Mouse (Mus musculus) forebrain, embryonic 10.5 days (tissue): Measurements from ENCODE around the gene Fam160a2. TPM values are rescaled to one million over a fixed set of nuclear protein-coding genes. Genes with fewer than 3 reads are reported as not detected.
A peak's percentile ranks its signal among the peaks of the same experiment; 100 is the strongest.
"Not testable (repeated sequence)": the region's sequence is repeated elsewhere in the genome, so short reads cannot be mapped to it uniquely, and the experiment has no call there.

Experiments used
- DNase-seq: peaks from one replicate; pipeline ENCODE4 v3.0.0-alpha.2; 2017; ENCODE audit warnings: low spot score; ENCODE audit errors: extremely low spot score
- H3K27ac ChIP-seq: fragments of 300-500 bp; sonication (generic); 2 replicates; pipeline ENCODE4 v1.5.1; 2016; ENCODE audit warnings: mild to moderate bottlenecking
- H3K27me3 ChIP-seq: fragments of 300-500 bp; sonication (generic); 2 replicates; pipeline ENCODE4 v1.6.1; 2016; ENCODE audit warnings: mild to moderate bottlenecking; ENCODE audit not compliant: poor library complexity, severe bottlenecking
- H3K36me3 ChIP-seq: fragments of 300-500 bp; sonication (generic); replicated peaks from 2 replicates; pipeline ENCODE4 v1.6.1; 2016; ENCODE audit warnings: mild to moderate bottlenecking, moderate library complexity
- H3K4me1 ChIP-seq: fragments of 300-500 bp; sonication (generic); 2 replicates; pipeline ENCODE4 v1.6.1; 2016
- H3K4me3 ChIP-seq: fragments of 300-500 bp; sonication (generic); 2 replicates; pipeline ENCODE4 v1.5.1; 2016; ENCODE audit warnings: mild to moderate bottlenecking, moderate library complexity
- H3K9me3 ChIP-seq: fragments of 300-500 bp; sonication (generic); 2 replicates; pipeline ENCODE4 v1.6.1; 2016; ENCODE audit warnings: mild to moderate bottlenecking, moderate library complexity
- WGBS: fragments of 180-500 bp; shearing (Covaris S2); methylation state at CpG from one replicate; pipeline ENCODE4 v1.1.7; 2016; 5-methylcytosine and 5-hydroxymethylcytosine counted together
- polyA plus RNA-seq: library from polyadenylated mRNA; unstranded; fragments of >200 nt; fragmentation: Nextera tagmentation; extraction: Ambion mirVana; gene quantifications from 2 replicates; pipeline ENCODE4 v1.2.1, GENCODE M21; 2016

The Fam160a2 gene
- polyA plus RNA-seq, 1 experiment from 2014 or later = 47.5 TPM

GRCm38 (mm10) chr7:105414385-105414784 lies 14.5 kb upstream of the Fam160a2 start:
- 0 out of 2 replicates have a peak, but pooled peaks cover 3% of the 10 kb centered on the region for H3K27me3 ChIP-seq
- H3K36me3 ChIP-seq = no peaks in the 10 kb centered on the region
- no peak overlapping the region for H3K27ac ChIP-seq
- H3K4me1 ChIP-seq = no peaks in the 10 kb centered on the region
- WGBS = 65% methylated on average over 6 of the region's 6 CpGs
- H3K9me3 ChIP-seq = no peaks in the 10 kb centered on the region
- no peak overlapping the region for H3K4me3 ChIP-seq
- DNase-seq = no peak

GRCm38 (mm10) chr7:105411874-105412632 lies 12.2 kb upstream of the Fam160a2 start:
- not testable (repeated sequence) for H3K27me3 ChIP-seq, H3K9me3 ChIP-seq, H3K4me3 ChIP-seq, H3K27ac ChIP-seq, H3K4me1 ChIP-seq, H3K36me3 ChIP-seq
- WGBS = 66% methylated on average over 8 of the region's 8 CpGs
- peak; percentile 66 for DNase-seq

DNA sequence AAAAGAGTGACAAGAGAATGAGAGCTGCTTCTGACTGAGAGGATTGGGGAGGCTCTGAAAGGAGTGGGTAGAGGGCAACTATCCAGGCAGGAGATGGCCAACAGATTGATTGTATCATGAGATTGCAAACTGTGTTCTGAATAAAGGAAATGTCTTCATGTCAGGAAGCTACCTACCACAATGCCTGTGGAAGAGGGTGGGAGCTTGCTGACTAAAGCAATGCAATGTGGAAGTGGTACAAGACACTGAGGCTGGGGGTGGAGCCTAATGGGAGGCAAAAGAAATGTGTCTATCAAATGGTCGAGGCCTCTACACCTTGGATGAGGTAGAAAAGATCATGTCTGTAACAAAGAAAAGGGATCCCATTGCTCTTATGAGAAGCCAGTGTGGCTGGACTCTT lies 6.5 kb upstream of the Fam160a2 start:
- WGBS = 70% methylated on average over 1 of the region's 1 CpGs
- Histone ChIP-seq H3K36me3 (no peaks in the 10 kb centered on the region), H3K4me3 (no peak overlapping the region), H3K27ac (no peak overlapping the region), H3K9me3 (no peaks in the 10 kb centered on the region), H3K4me1 (no peaks in the 10 kb centered on the region), H3K27me3 (0 out of 2 replicates have a peak, but pooled peaks cover 3% of the 10 kb centered on the region)
- DNase-seq = no peak

- DNase-seq = no peak
- Histone ChIP-seq H3K4me1 (peaks cover 7% of the 10 kb centered on the region), H3K27me3 (no peaks in the 10 kb centered on the region), H3K27ac (no peak within 1 kb of the TSS), H3K4me3 (no peak within 1 kb of the TSS), H3K9me3 (no peaks in the 10 kb centered on the region), H3K36me3 (no peaks in the 10 kb centered on the region)
- WGBS = 75% methylated on average over 5 of the region's 5 CpGs
Measured at GRCm38 (mm10) chr7:105404268-105404667, 4.4 kb upstream of the Fam160a2 start, which contains the start of gene Cnga4. Cnga4 (plus strand) TSS chr7:105404568.

DNA sequence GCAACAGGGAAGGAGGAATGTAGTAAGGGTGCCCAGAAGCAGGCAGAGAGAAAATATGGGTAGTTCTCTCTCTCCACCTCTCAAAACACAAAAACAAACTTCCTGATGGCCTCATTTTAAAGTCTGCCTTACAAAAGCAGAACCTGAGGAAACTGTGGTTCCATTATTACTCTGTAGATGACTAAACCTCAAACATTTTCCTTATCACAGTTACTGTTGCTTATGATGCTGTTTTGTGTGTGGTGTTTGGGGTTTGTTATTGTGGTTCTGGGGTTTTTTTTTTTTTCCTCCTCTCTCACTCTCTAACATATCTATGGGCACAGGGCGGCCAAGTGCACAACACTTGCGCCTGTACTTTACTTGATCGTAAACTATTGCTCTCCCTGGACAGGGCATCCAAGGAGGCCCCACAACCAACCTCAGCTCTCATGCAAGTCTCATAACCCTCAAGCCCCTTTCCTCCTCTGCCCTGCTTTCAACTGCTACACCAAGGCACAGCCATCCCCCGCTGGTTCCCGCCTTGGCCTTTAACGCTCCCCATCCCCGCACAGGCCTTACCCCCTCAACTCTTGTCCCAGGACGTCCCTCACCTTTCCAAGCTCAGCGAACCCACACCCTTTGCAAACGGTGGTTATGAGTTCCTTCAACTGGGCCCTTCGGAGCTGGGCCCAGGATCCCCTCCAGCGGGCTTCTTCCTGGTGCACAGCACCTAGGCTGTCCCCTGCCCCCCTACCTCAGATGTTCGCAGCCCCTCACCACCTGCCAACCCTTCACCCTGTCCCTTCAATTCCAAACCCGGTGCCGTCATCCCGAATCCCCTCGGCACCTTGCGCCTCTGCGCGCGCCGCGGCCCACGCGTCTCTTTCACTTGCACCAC lies 558 bp downstream of the Fam160a2 start:
- DNase-seq = no peak
- Histone ChIP-seq H3K36me3 (peaks cover 13% of the 10 kb centered on the region; the same call in 1 of the 2 replicates), H3K9me3 (no peaks in the 10 kb centered on the region), H3K27ac (peak overlapping the region; percentile 92), H3K4me3 (peak overlapping the region; percentile 83), H3K27me3 (no peaks in the 10 kb centered on the region), H3K4me1 (peaks cover 17% of the 10 kb centered on the region)
- WGBS = 3% methylated on average over 25 of the region's 25 CpGs

- DNase-seq = no peak
- peaks cover 16% of the 10 kb centered on the region for H3K4me1 ChIP-seq
- peaks cover 31% of the 10 kb centered on the region for H3K36me3 ChIP-seq
- no peaks in the 10 kb centered on the region for H3K9me3 ChIP-seq
- H3K4me3 ChIP-seq = no peak overlapping the region
- H3K27me3 ChIP-seq = no peaks in the 10 kb centered on the region
- H3K27ac ChIP-seq = no peak overlapping the region
Measured at GRCm38 (mm10) chr7:105396126-105396525, 3.7 kb downstream of the Fam160a2 start.

DNA sequence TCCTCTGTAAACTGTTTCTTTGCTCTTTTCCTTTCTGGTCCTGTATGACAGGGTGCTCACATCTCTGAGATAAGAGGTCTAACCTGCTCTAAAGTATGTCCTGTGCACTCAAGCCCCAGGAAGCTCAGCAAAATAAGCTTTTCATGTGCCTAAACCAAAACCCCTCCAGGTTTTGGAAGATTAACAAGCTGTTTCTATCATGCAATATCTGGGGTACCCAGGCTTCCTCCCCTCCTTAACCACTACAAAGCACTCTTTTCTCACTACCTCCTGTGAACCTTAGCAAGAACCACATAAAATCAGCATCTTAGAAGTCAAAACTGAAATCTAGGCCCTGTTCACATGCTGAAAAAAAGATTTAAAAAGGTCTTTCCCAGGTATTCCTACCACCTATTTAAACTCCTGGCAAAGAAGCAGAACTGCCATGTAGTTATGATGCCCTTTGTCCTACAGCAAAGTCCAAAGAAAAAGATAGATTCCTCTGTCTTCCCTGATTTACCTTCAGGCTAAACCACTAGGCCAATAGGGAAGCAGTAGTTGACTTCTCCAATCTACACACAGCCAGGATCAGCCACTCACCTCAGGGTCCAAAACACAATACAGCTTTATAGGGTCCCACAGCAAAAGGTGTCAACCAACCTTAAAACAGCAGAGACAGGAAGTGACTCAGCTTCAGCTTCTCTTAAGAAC lies 4.6 kb downstream of the Fam160a2 start:
- no peak overlapping the region for H3K27ac ChIP-seq
- no peaks in the 10 kb centered on the region for H3K27me3 ChIP-seq
- no peaks in the 10 kb centered on the region for H3K9me3 ChIP-seq
- DNase-seq = no peak
- H3K4me3 ChIP-seq = no peak overlapping the region
- peaks cover 10% of the 10 kb centered on the region for H3K4me1 ChIP-seq
- peaks cover 33% of the 10 kb centered on the region for H3K36me3 ChIP-seq

GRCm38 (mm10) chr7:105394606-105395005 lies 5.2 kb downstream of the Fam160a2 start:
- DNase-seq = no peak
- no peak overlapping the region for H3K4me3 ChIP-seq
- H3K4me1 ChIP-seq = peaks cover 10% of the 10 kb centered on the region
- peaks cover 39% of the 10 kb centered on the region for H3K36me3 ChIP-seq
- H3K9me3 ChIP-seq = no peaks in the 10 kb centered on the region
- H3K27ac ChIP-seq = no peak overlapping the region
- WGBS = 79% methylated on average over 1 of the region's 1 CpGs
- H3K27me3 ChIP-seq = no peaks in the 10 kb centered on the region

DNA sequence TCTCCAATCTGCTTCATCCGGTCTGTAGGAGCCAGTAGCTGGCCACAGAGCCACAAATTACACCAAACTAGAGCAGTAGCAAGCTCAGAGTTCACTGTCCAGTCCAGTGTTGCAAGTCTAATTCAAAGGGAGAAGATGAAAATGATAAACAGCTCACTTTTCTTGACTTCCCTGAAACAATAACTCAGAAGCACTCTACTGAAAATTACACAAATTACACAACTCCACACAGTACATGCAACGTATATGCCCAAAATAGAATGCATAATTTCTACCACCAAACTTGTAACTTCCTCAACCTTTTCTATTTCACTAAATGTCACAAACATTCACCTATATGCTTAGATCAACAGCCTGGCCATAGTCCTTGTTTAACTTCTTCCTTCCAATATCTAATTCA lies 9.6 kb downstream of the Fam160a2 start:
- DNase-seq = no peak
- WGBS = 95% methylated on average over 2 of the region's 2 CpGs

GRCm38 (mm10) chr7:105387696-105388095 lies 12.2 kb downstream of the Fam160a2 start:
- no peaks in the 10 kb centered on the region for H3K9me3 ChIP-seq
- 99% methylated on average over 2 of the region's 2 CpGs for WGBS
- H3K4me3 ChIP-seq = no peak overlapping the region
- no peaks in the 10 kb centered on the region for H3K27me3 ChIP-seq
- no peaks in the 10 kb centered on the region for H3K4me1 ChIP-seq
- DNase-seq = no peak
- H3K27ac ChIP-seq = no peak overlapping the region
- peaks cover 87% of the 10 kb centered on the region for H3K36me3 ChIP-seq

More for the DNA sequence above, 9.6 kb downstream of the Fam160a2 start:
- Histone ChIP-seq H3K36me3 (peaks cover 74% of the 10 kb centered on the region), H3K4me3 (no peak overlapping the region), H3K27ac (no peak overlapping the region), H3K4me1 (no peaks in the 10 kb centered on the region), H3K27me3 (no peaks in the 10 kb centered on the region), H3K9me3 (no peaks in the 10 kb centered on the region)

DNA sequence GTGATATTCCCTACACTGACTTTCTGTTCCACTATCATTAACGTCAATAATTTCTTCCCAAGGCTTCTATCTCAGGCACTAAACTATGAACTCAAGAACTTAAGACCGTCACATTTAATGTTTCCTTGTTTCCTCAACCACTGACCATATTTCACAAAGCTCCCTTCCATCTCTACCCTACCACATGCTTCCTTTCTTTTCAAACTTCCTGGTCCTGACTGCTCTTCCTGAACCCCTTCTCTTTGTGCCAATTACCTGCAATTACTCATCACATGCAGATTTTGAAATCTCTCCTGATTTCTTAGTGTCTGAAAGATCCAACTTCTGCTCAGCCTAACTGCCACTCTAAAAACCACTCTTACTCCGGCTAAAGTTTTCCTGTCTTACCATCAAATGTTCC lies 19.5 kb downstream of the Fam160a2 start:
- Histone ChIP-seq H3K4me1 (no peaks in the 10 kb centered on the region), H3K36me3 (peaks cover 95% of the 10 kb centered on the region)

DNA sequence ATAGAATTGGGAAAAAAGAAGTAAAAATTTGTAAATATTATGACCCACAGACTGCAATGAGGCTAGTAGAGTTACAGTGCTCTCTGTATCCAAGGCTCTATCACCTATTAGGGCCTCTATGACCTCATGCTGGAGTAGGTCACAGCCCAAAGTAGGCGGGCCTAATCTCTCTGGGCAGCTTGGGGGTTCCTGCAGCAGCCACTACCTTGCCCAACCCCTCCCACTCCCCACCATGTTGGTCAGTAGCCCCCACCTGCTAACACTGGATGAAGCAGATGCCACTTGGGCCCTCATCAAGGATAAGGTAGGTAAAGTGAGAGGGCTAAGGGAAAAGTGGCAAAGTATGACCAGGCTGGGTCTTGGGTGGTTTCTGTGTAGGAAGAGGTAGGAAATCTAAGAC lies 25.0 kb downstream of the Fam160a2 start, which contains the start of gene Gm5901:
Gene Gm5901 (plus strand): TSS at position 173 of the 400 bp plus-strand sequence.
- Histone ChIP-seq H3K9me3 (no peaks in the 10 kb centered on the region), H3K4me1 (no peaks in the 10 kb centered on the region), H3K36me3 (peaks cover 75% of the 10 kb centered on the region), H3K27ac (no peak within 1 kb of the TSS), H3K4me3 (no peak within 1 kb of the TSS), H3K27me3 (no peaks in the 10 kb centered on the region)
- no peak for DNase-seq
- WGBS = 78% methylated on average over 1 of the region's 1 CpGs

More for the DNA sequence above, 19.5 kb downstream of the Fam160a2 start:
- WGBS = 91% methylated on average over 3 of the region's 3 CpGs
- H3K27ac ChIP-seq = no peak overlapping the region
- no peaks in the 10 kb centered on the region for H3K27me3 ChIP-seq
- no peaks in the 10 kb centered on the region for H3K9me3 ChIP-seq
- no peak overlapping the region for H3K4me3 ChIP-seq
- no peak for DNase-seq
